Mouse (Mus musculus) testis, postnatal 10 days (tissue): ENCODE measurements around the gene Rp2.
A peak's percentile ranks its signal among the peaks of the same experiment; 100 is the strongest.
"Not testable (repeated sequence)": the region's sequence is repeated elsewhere in the genome, so short reads cannot be mapped to it uniquely, and the experiment has no call there.

Experiments used
- DNase-seq: peaks from one replicate; pipeline ENCODE4 v3.0.0; 2021; ENCODE audit warnings: low spot score

The Rp2 gene

GRCm38 (mm10) chrX:20364391-20365365, at the start of gene Rp2:
Rp2 (plus strand) TSS chrX:20364481.
- peak; percentile 77 for DNase-seq

GRCm38 (mm10) chrX:20332756-20333155, 31.5 kb upstream of the Rp2 start:
- DNase-seq = no peak

- DNase-seq = peak; percentile 59
Observed at GRCm38 (mm10) chrX:20335722-20336121, 28.6 kb upstream of the Rp2 start.

- no peak for DNase-seq
Observed at GRCm38 (mm10) chrX:20344980-20345379, 19.3 kb upstream of the Rp2 start.

GRCm38 (mm10) chrX:20346355-20346754, 17.9 kb upstream of the Rp2 start:
- no peak for DNase-seq

GRCm38 (mm10) chrX:20350241-20350640, 14.0 kb upstream of the Rp2 start:
- not testable (repeated sequence) for DNase-seq

GRCm38 (mm10) chrX:20355283-20355682, 9.0 kb upstream of the Rp2 start:
- DNase-seq = no peak

GRCm38 (mm10) chrX:20356309-20356708, 8.0 kb upstream of the Rp2 start:
- DNase-seq = no peak

GRCm38 (mm10) chrX:20366036-20366435, 1.8 kb downstream of the Rp2 start:
- no peak for DNase-seq

- no peak for DNase-seq
Observed at GRCm38 (mm10) chrX:20379347-20380014, 15.2 kb downstream of the Rp2 start.

- no peak for DNase-seq
Observed at GRCm38 (mm10) chrX:20382260-20382659, 18.0 kb downstream of the Rp2 start.

- DNase-seq = no peak
Observed at GRCm38 (mm10) chrX:20387006-20387405, 22.7 kb downstream of the Rp2 start.

- not testable (repeated sequence) for DNase-seq
Observed at GRCm38 (mm10) chrX:20391964-20392363, 27.7 kb downstream of the Rp2 start.

GRCm38 (mm10) chrX:20392942-20393341, 28.7 kb downstream of the Rp2 start:
- DNase-seq = no peak

GRCm38 (mm10) chrX:20404068-20404467, 39.8 kb downstream of the Rp2 start:
- no peak for DNase-seq

GRCm38 (mm10) chrX:20406909-20407308, 42.6 kb downstream of the Rp2 start:
- no peak for DNase-seq

GRCm38 (mm10) chrX:20407676-20408075, 43.4 kb downstream of the Rp2 start:
- DNase-seq = no peak

GRCm38 (mm10) chrX:20411382-20411781, 47.1 kb downstream of the Rp2 start:
- no peak for DNase-seq

GRCm38 (mm10) chrX:20412221-20412620, 47.9 kb downstream of the Rp2 start:
- DNase-seq = no peak

GRCm38 (mm10) chrX:20414885-20415622, 50.8 kb downstream of the Rp2 start:
- no peak for DNase-seq

GRCm38 (mm10) chrX:20418461-20418860, 54.2 kb downstream of the Rp2 start:
- no peak for DNase-seq

- no peak for DNase-seq
Observed at GRCm38 (mm10) chrX:20419536-20419935, 55.3 kb downstream of the Rp2 start.
